Mouse (Mus musculus) liver, embryonic 14.5 days (tissue): ENCODE measurements around the gene Adgrl3.

Source experiments
- CTCF ChIP-seq: IDR thresholded peaks from 2 replicates; pipeline ENCODE4 v1.5.1; 2016; ENCODE audit warnings: antibody characterized with exemption, low read depth, control low read depth
- EP300 ChIP-seq: IDR thresholded peaks from 2 replicates; pipeline ENCODE4 v1.6.1; 2016; ENCODE audit warnings: antibody characterized with exemption, low read depth

- no peak for TF ChIP-seq CTCF
- TF ChIP-seq EP300: no peak
These were observed 791.0 kb downstream of the Adgrl3 start for GRCm38 (mm10) chr5:81810966-81811365.
